9 mouse cellular contexts compared by ENCODE assay signal in the genomic region with DNA sequence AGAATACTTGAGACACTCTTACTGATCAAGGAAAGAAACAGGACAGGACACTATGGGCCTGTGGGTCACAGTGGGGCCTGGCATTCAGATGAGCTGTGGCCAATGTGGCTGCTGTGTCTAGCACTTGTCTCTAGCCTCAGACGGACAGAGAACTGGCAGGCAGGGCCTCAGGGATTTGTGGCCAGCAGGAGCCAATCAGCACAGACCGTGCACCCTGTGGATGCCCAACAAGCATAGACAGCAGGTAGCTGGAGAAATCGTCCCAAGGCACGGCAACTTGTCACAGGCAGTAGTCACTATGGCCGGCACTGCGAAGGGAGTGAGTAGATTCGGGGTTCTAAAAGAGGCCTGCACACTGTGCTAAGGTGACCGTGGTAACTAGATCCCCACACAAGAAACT. TPM values are rescaled to one million over a fixed set of nuclear protein-coding genes. Genes with fewer than 3 reads are reported as not detected.
A peak's percentile ranks its signal among the peaks of the same experiment; 100 is the strongest.
DNase-seq lines count a peak whose midpoint lies in the region; ATAC-seq and TF ChIP-seq lines count a peak whose summit lies in the region.
"Had no signal": no experiment of that assay in that cellular context is flagged by ENCODE, and none has a peak within 500 bp of the region (broad histone marks: within the 10 kb centered on the region; RNA-seq: fewer than 3 reads in every experiment).

No protein-coding gene starts in this region.

- TF ChIP-seq CTCF in layer of hippocampus, adult 2 months (conservative IDR thresholded peaks at IDR 0.05): no peak

- H3K4me3 ChIP-seq in layer of hippocampus, adult 2 months: no peak overlapping the region
- no peak overlapping the region for H3K4me3 ChIP-seq in embryonic facial prominence, embryonic 13.5 days
- no peak overlapping the region for H3K4me3 ChIP-seq in liver, embryonic 16.5 days (ENCODE audit: low read depth, low read length)
- H3K4me3 ChIP-seq: left cerebral cortex, adult 2 months had no signal

- H3K4me1 ChIP-seq in embryonic facial prominence, embryonic 13.5 days: peaks cover 54% of the 10 kb centered on the region
- peaks cover 28% of the 10 kb centered on the region for H3K4me1 ChIP-seq in liver, embryonic 16.5 days (ENCODE audit: control insufficient read depth, low read depth, low read length)

- no peaks in the 10 kb centered on the region for H3K27me3 ChIP-seq in embryonic facial prominence, embryonic 13.5 days
- H3K27me3 ChIP-seq in liver, embryonic 16.5 days (ENCODE audit: control insufficient read depth, insufficient read depth, low read depth, low read length): no peaks in the 10 kb centered on the region

- 47% methylated on average over 8 of the region's 8 CpGs for WGBS in embryonic facial prominence, embryonic 13.5 days
- 56% methylated on average over 8 of the region's 8 CpGs for WGBS in liver, embryonic 16.5 days (ENCODE audit: insufficient replicate concordance)

- no peak for ATAC-seq in embryonic facial prominence, embryonic 13.5 days (ENCODE audit: insufficient number of reproducible peaks, insufficient read depth, low FRiP score, low TSS enrichment, low read depth)
- ATAC-seq in liver, embryonic 16.5 days (ENCODE audit: low read depth): no peak

- H3K36me3 ChIP-seq in embryonic facial prominence, embryonic 13.5 days: peaks cover 19% of the 10 kb centered on the region
- H3K36me3 ChIP-seq in liver, embryonic 16.5 days (ENCODE audit: control insufficient read depth, insufficient read depth): no peaks in the 10 kb centered on the region; the same call in 1 of the 2 replicates

- H3K27ac ChIP-seq in layer of hippocampus, adult 2 months: peak overlapping the region; percentile 64; the same call in 1 of the 2 replicates
- H3K27ac ChIP-seq in embryonic facial prominence, embryonic 13.5 days: peak overlapping the region; percentile 13; the same call in 1 of the 2 replicates
- peak overlapping the region; percentile 27; the same call in 1 of the 2 replicates for H3K27ac ChIP-seq in liver, embryonic 16.5 days (ENCODE audit: low read length)
- H3K27ac ChIP-seq: left cerebral cortex, adult 2 months had no signal

- H3K9ac ChIP-seq in embryonic facial prominence, embryonic 13.5 days: no peak overlapping the region
- no peak overlapping the region for H3K9ac ChIP-seq in liver, embryonic 16.5 days (ENCODE audit: low read depth, low read length)

- no peaks in the 10 kb centered on the region for H3K9me3 ChIP-seq in embryonic facial prominence, embryonic 13.5 days
- no peaks in the 10 kb centered on the region for H3K9me3 ChIP-seq in liver, embryonic 16.5 days (replicated peaks; ENCODE audit: control insufficient read depth, low read length)

- H3K4me2 ChIP-seq in embryonic facial prominence, embryonic 13.5 days: no peak overlapping the region
- no peak overlapping the region for H3K4me2 ChIP-seq in liver, embryonic 16.5 days (ENCODE audit: low read depth, low read length)

- intact Hi-C loops in left cerebral cortex, postnatal 10 days (cut with DNase I): no loop called here

- DNase-seq in cerebellum, adult 11-12 months: peak; percentile 59
- DNase-seq in cerebellum, postnatal 36 days: no peak
- no peak for DNase-seq in layer of hippocampus, adult 2 months (ENCODE audit: low spot score in 2 of 2)
- no peak for DNase-seq in layer of hippocampus, postnatal 25 days (ENCODE audit: extremely low spot score in 1 of 2, low spot score in 1 of 2)
- DNase-seq in left cerebral cortex, postnatal 10 days (ENCODE audit: extremely low spot score in 1 of 2, low spot score in 2 of 2): no peak
- DNase-seq in thymus, adult 18-20 months: no peak

RNA-seq across cellular contexts. Expression of gene Ski, which starts 58.7 kb away (rescaled TPM):
- total RNA-seq in layer of hippocampus, adult 2 months (2021): 100 to 1,000 TPM; 128 to 136 TPM
- total RNA-seq in layer of hippocampus, postnatal 25 days (2021): 100 to 1,000 TPM; 119 to 129 TPM
- 21.5 and 24.9 TPM in 2 replicates for polyA plus RNA-seq in embryonic facial prominence, embryonic 13.5 days (2015; fragmentation: Nextera tagmentation; extraction: Ambion mirVana)
- 2.4 and 2.5 TPM in 2 replicates for polyA plus RNA-seq in liver, embryonic 16.5 days (2015; fragmentation: Nextera tagmentation; extraction: Ambion mirVana)
- total RNA-seq in left cerebral cortex, postnatal 10 days (2021): 100 to 1,000 TPM; 108 to 111 TPM

Comparison
In these comparisons a context has a peak if more than half of its experiments do, and no peak if none do; other contexts are left out.
1. H3K27ac ChIP-seq: peak in every context shown above with its lines; median percentile 64 in layer of hippocampus, adult 2 months; 27 in liver, embryonic 16.5 days; 13 in embryonic facial prominence, embryonic 13.5 days.